Mouse (Mus musculus) liver, postnatal 0 days (tissue): Measurements from ENCODE around the gene Sycp2. TPM values are rescaled to one million over a fixed set of nuclear protein-coding genes. Genes with fewer than 3 reads are reported as not detected.
"Not testable (repeated sequence)": the region's sequence is repeated elsewhere in the genome, so short reads cannot be mapped to it uniquely, and the experiment has no call there.

Source experiments
- ATAC-seq: fragments of 200-750 bp; cut with Nextera tagmentation; 2 replicates; pipeline ENCODE4 v1.8.0; 2017; ENCODE audit warnings: mild to moderate bottlenecking, moderate library complexity
- DNase-seq: peaks from one replicate; pipeline ENCODE4 v3.0.0-alpha.2; 2016
- H3K27ac ChIP-seq: fragments of 300-500 bp; sonication (generic); 2 replicates; pipeline ENCODE4 v1.5.1; 2014; ENCODE audit warnings: antibody characterized with exemption, moderate library complexity, mild to moderate bottlenecking, low read depth
- H3K27me3 ChIP-seq: fragments of 300-500 bp; sonication (generic); 2 replicates; pipeline ENCODE4 v1.6.1; 2014; ENCODE audit warnings: low read length, control low read depth, mixed read lengths; ENCODE audit not compliant: insufficient read depth
- H3K36me3 ChIP-seq: fragments of 300-500 bp; sonication (generic); replicated peaks from 2 replicates; pipeline ENCODE4 v1.6.1; 2014; ENCODE audit warnings: mild to moderate bottlenecking, control low read depth, low read length, moderate library complexity, mixed read lengths; ENCODE audit not compliant: insufficient read depth
- H3K4me1 ChIP-seq: fragments of 300-500 bp; sonication (generic); 2 replicates; pipeline ENCODE4 v1.6.1; 2014; ENCODE audit warnings: antibody characterized with exemption, mild to moderate bottlenecking, control low read depth; ENCODE audit not compliant: insufficient read depth
- H3K4me2 ChIP-seq: fragments of 300-500 bp; sonication (generic); 2 replicates; pipeline ENCODE4 v1.6.1; 2014; ENCODE audit warnings: low read depth, mild to moderate bottlenecking, low read length, moderate library complexity, mixed read lengths
- H3K4me3 ChIP-seq: fragments of 300-500 bp; sonication (generic); 2 replicates; pipeline ENCODE4 v1.5.1; 2014; ENCODE audit warnings: low read depth, low read length
- H3K9ac ChIP-seq: fragments of 300-500 bp; sonication (generic); replicated peaks from 2 replicates; pipeline ENCODE4 v1.6.1; 2014; ENCODE audit warnings: mild to moderate bottlenecking, moderate library complexity
- H3K9me3 ChIP-seq: fragments of 300-500 bp; sonication (generic); 2 replicates; pipeline ENCODE4 v1.6.1; 2016; ENCODE audit warnings: mild to moderate bottlenecking, control low read depth, low read length, mixed read lengths
- CTCF ChIP-seq: sonication (generic); IDR thresholded peaks from 2 replicates; pipeline ENCODE4 v1.5.1; 2016; ENCODE audit warnings: antibody characterized with exemption, low read depth
- EP300 ChIP-seq: IDR thresholded peaks from 2 replicates; pipeline ENCODE4 v1.6.1; 2016; ENCODE audit warnings: antibody characterized with exemption, low read depth, mild to moderate bottlenecking
- WGBS: fragments of 180-500 bp; shearing (Covaris S2); extraction: QIAGEN DNeasy Blood & Tissue Kit; methylation state at CpG from one replicate; pipeline ENCODE4 v1.1.7; 2014; ENCODE audit not compliant: insufficient replicate concordance; 5-methylcytosine and 5-hydroxymethylcytosine counted together
- polyA plus RNA-seq: library from polyadenylated mRNA; unstranded; fragments of >200 nt; fragmentation: Nextera tagmentation; extraction: Ambion mirVana; gene quantifications from 2 replicates; pipeline ENCODE4 v1.2.1, GENCODE M21; 2015

Gene Sycp2
- polyA plus RNA-seq, 1 experiment from 2014 or later: not detected

DNA sequence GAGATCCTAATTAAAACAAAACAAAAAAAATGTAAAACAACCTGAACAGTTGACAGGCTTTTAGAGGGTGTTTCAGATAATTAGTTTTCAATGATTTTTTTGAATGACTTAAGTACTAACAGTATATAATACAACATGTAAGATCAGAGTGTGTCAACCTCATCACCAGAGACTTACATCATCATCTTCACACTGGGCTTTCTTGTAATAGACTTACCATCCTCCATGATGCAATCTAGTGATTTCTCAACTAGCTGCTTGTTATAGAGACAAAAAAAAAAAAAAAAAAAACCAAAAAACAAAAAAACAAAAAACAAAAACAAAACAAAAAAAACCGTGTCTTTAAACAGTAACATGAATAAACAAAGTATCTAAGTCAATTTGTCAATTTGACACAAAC lies 1.5 kb upstream of the Sycp2 start:
- Histone ChIP-seq H3K27ac (no peak overlapping the region), H3K4me2 (no peak overlapping the region), H3K9ac (no peak overlapping the region), H3K4me1 (peaks cover 7% of the 10 kb centered on the region; the same call in 1 of the 2 replicates), H3K4me3 (no peak overlapping the region), H3K9me3 (no peaks in the 10 kb centered on the region), H3K36me3 (no peaks in the 10 kb centered on the region), H3K27me3 (peaks cover 19% of the 10 kb centered on the region)
- DNase-seq (no peak), ATAC-seq (no peak)
- TF ChIP-seq CTCF (no peak), EP300 (no peak)
- WGBS: 38% methylated on average over 1 of the region's 1 CpGs

DNA sequence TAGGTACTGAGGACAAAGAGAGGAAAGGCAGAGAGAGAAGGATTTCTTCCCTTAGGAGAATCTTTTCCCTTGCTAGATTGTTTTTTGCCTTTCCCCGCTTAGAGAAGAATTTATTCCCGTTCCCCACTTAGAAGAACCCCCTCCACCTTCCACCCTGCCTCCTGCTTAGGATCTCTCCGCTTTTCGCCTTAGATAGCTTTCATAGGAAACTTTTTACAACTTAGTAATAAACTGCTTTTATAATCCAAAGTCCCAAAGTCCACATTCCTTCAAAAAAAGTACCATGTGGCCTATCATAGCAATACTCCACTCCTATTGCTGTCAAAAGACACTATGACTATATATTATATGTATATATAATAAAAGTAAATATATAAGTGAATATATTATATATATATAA lies 64.9 kb downstream of the Sycp2 start:
- Histone ChIP-seq H3K27ac (no peak overlapping the region), H3K4me1 (no peaks in the 10 kb centered on the region), H3K9me3 (no peaks in the 10 kb centered on the region), H3K4me2 (no peak overlapping the region), H3K27me3 (no peaks in the 10 kb centered on the region), H3K4me3 (no peak overlapping the region), H3K36me3 (no peaks in the 10 kb centered on the region), H3K9ac (no peak overlapping the region)
- ATAC-seq (no peak), DNase-seq (no peak)
- TF ChIP-seq CTCF (no peak), EP300 (no peak)
- 55% methylated on average over 4 of the region's 4 CpGs for WGBS

DNA sequence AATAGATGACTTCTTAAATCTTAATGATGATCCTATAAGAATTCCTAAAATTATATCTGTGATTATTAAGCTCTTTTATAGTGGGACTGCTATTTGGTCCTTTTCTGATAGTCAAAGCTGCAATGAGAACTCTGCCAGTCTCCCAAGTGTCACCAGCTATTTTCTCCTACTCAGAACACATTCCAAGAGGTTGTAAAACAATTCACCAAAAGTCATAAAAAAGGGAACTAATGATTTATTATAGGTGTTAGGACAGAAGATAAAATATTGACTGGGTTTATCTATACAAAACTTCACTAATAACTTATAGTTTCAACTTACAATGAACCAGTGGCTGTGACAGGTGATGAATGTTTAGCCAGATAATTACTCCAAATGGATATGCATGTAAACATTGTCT lies 65.4 kb downstream of the Sycp2 start:
- H3K9me3 ChIP-seq, DNase-seq: not testable (repeated sequence)

GRCm38 (mm10) chr2:178339044-178339443 lies 68.4 kb downstream of the Sycp2 start:
- Histone ChIP-seq H3K4me2 (no peak overlapping the region), H3K4me1 (no peaks in the 10 kb centered on the region), H3K27me3 (no peaks in the 10 kb centered on the region), H3K36me3 (no peaks in the 10 kb centered on the region), H3K27ac (no peak overlapping the region), H3K9me3 (no peaks in the 10 kb centered on the region), H3K4me3 (no peak overlapping the region), H3K9ac (no peak overlapping the region)
- no peak for DNase-seq
- TF ChIP-seq CTCF (peak; percentile 44), EP300 (no peak)
- no peak for ATAC-seq
- WGBS: 1% methylated on average over 2 of the region's 2 CpGs

More for the DNA sequence above, 65.4 kb downstream of the Sycp2 start:
- H3K4me2 ChIP-seq, H3K27ac ChIP-seq, ATAC-seq, H3K4me1 ChIP-seq, H3K36me3 ChIP-seq, H3K4me3 ChIP-seq, H3K9ac ChIP-seq, H3K27me3 ChIP-seq: not testable (repeated sequence)

- no peak overlapping the region for H3K9ac ChIP-seq
- no peak for ATAC-seq
- WGBS: 33% methylated on average over 1 of the region's 1 CpGs
- no peak overlapping the region for H3K4me2 ChIP-seq
- TF ChIP-seq CTCF: peak; percentile 33; the same call in 1 of the 2 replicates
- no peak for TF ChIP-seq EP300
- no peaks in the 10 kb centered on the region for H3K4me1 ChIP-seq
- H3K4me3 ChIP-seq: no peak overlapping the region
- no peak for DNase-seq
- no peaks in the 10 kb centered on the region for H3K9me3 ChIP-seq
- H3K27me3 ChIP-seq: no peaks in the 10 kb centered on the region
- no peak overlapping the region for H3K27ac ChIP-seq
- H3K36me3 ChIP-seq: no peaks in the 10 kb centered on the region
Observed at GRCm38 (mm10) chr2:178337878-178338277, 69.6 kb downstream of the Sycp2 start.

- no peaks in the 10 kb centered on the region for H3K27me3 ChIP-seq
- no peak for ATAC-seq
Observed at GRCm38 (mm10) chr2:178329986-178330385, 77.5 kb downstream of the Sycp2 start.

DNA sequence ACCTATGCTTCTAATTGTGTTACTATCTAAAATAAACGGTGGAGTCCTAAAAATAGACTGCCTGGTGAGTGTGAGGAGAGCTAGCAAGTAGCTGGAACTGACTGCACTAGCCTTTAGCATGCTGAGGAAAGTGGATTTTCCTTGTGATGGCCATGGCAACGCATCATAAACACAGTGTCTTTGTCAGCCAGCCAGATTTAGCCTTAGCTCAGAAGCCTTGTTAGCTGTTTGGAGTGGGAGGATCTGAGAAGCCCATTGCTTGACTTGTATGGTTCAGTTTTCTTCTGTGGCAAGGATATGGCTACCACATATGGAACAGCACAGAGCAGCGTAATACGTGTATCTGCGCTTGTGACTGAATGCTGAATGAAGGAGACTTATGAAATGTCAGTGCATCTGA lies 77.9 kb downstream of the Sycp2 start:
- Histone ChIP-seq H3K36me3 (no peaks in the 10 kb centered on the region), H3K4me3 (no peak overlapping the region), H3K4me2 (no peak overlapping the region), H3K27ac (no peak overlapping the region), H3K9me3 (no peaks in the 10 kb centered on the region), H3K9ac (no peak overlapping the region), H3K27me3 (no peaks in the 10 kb centered on the region), H3K4me1 (no peaks in the 10 kb centered on the region)
- TF ChIP-seq CTCF: no peak
- TF ChIP-seq EP300: no peak
- DNase-seq: no peak
- WGBS: 67% methylated on average over 5 of the region's 5 CpGs
- no peak for ATAC-seq

More at GRCm38 (mm10) chr2:178329986-178330385, 77.5 kb downstream of the Sycp2 start:
- no peaks in the 10 kb centered on the region for H3K4me1 ChIP-seq
- no peak for DNase-seq
- no peaks in the 10 kb centered on the region for H3K36me3 ChIP-seq
- H3K27ac ChIP-seq: no peak overlapping the region
- H3K9ac ChIP-seq: no peak overlapping the region
- H3K4me3 ChIP-seq: no peak overlapping the region
- no peaks in the 10 kb centered on the region for H3K9me3 ChIP-seq
- H3K4me2 ChIP-seq: no peak overlapping the region
- 53% methylated on average over 1 of the region's 1 CpGs for WGBS
- TF ChIP-seq CTCF (no peak), EP300 (no peak)
